Mouse (Mus musculus): ENCODE results near the gene Arid2. TPM values are rescaled to one million over a fixed set of nuclear protein-coding genes. Genes with fewer than 3 reads are reported as not detected.
"Not testable (repeated sequence)": the region's sequence is repeated elsewhere in the genome, so short reads cannot be mapped to it uniquely, and the experiment has no call there.

Gene Arid2
- 10 to 100 TPM; 13.7 to 21.7 (median 17.0) TPM for polyA plus RNA-seq (2017; shearing (Covaris generic))

- ATAC-seq, result no peak
Observed at GRCm38 (mm10) chr15:96287369-96287975, at the start of gene Arid2. Arid2 (plus strand) TSS chr15:96287518.

GRCm38 (mm10) chr15:96238071-96238470 is 49.2 kb upstream of the Arid2 start:
- no peak for ATAC-seq

- ATAC-seq, result no peak
Observed at GRCm38 (mm10) chr15:96244171-96244570, 43.1 kb upstream of the Arid2 start.

- ATAC-seq, result not testable (repeated sequence)
Observed at GRCm38 (mm10) chr15:96244715-96245114, 42.6 kb upstream of the Arid2 start.

DNA sequence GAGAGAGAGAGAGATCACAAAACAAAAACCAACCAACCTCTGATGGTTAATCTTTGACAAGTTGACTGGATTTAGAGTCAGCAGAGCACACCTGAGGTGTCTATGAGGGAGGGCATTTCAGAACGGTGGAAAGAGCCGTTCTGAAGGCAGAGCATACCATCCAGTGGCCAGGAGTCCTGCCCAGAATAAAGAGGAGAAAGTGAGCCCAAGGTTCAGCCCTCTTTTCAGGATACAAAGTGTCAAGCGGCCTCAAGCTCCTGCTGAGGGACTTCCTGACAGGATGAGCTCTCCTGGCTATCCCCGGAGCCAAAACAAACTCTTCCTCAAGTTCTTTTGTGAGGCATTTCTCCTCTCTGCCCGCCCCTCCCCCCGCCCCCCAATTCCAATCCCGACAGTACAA is 33.5 kb upstream of the Arid2 start:
- no peak for ATAC-seq

- no peak for ATAC-seq
Observed at GRCm38 (mm10) chr15:96254356-96254755, 33.0 kb upstream of the Arid2 start.

DNA sequence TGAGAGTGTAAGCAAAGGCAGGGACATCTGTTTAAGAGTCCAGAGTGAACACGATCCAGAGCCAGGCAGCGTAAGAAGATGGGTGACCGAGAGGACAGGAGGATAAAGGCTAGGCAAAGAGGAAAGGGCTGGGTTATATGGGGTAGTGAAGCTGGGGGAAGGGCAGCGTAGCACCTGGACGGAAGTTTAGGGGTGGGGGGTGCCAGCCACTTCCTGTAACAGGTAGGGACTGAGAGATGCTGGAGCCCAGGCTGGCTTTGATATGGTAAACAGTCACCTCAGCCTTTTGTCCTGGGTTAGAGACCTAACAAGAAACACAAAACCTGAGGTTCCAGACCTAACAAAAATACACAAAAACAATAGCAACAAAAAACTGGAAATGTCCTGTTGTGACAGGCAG is 29.5 kb upstream of the Arid2 start:
- no peak for ATAC-seq

- ATAC-seq, result no peak
Observed at GRCm38 (mm10) chr15:96264614-96265013, 22.7 kb upstream of the Arid2 start.

DNA sequence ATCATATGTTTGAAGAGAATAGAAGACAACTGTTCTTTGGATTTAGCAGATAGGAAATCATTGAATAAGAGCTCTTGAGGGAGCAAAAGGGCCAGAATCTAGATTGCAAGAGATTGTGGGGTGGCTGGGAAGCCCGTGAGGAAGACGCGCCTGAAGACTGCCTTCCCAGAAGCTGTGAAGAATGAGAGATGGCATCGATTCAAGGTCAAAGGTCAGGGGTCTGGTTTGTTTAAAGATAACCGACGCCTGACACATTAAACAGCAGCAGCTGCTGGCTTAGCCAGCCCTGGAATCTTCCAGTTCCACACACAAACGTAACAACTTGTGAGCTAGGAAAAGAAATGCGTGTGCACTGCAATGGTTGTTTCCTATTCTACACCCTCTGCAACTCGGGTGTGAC is 19.4 kb upstream of the Arid2 start:
- ATAC-seq, result no peak

DNA sequence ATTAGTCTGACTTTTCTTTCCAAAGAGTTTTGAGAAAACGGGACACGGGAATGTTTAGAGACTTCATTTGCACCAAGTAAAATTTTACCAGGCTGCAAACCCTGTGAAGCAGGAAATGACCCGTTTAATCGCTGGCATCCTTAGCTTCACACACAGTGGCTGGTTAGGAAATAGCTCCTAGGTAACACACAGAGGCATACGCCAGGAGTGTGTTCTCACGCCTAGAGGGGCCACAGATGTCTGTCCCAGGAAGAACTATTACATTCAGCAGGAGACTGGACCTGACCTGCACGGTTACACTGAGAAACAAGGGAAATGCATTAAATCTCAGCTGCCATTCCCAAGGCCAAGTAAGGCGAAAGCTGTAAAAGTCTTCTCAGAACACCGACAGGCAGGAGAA is 18.7 kb upstream of the Arid2 start:
- no peak for ATAC-seq

DNA sequence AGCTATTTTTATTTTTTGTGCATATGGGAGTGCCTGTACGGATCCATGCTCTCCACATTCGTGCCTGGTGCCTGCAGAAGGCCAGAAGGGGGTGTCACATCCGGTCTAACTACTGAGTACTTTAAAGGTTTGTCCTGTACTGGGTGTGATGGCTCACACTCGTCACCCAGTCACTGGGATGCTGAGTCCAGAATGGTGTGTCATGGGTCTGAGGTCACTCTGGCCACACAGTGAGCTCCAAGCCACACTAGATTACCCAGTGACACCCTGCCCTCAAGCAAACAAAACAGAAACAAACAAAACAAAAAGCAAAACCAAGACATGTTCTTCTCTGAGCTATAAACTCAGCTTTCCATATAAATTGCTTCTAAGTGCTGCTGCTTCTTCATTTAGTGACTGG is 17.9 kb upstream of the Arid2 start:
- no peak for ATAC-seq

DNA sequence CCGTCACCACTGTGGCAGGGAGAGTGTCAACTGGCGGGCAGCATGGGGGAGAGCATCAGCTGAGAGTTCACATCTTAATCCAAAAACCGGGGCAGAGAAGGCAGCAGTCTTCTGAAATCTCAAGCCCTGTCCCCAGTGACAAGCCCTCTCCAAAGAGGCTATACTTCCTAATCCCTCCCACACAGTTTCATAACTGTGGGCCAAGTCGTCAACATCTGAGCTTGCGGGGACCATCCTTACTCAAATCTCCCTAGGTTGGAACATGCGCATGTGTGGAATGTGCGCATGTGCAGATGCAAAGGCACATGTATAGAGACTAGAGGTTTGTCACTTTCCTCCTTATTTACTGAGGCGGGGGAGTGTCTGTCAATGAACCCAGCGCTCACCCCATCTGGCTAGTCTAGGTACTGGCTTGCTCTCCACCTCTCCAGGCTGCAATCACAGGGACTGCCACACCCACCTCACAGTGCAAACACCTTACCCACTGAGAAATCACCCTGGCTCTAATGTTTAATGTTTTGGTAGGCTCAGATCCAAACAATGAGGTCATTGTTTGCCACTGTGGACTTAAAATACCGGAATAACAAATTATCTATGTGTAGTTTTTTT is 16.9 kb upstream of the Arid2 start:
- no peak for ATAC-seq

- no peak for ATAC-seq
Observed at GRCm38 (mm10) chr15:96272356-96272755, 15.0 kb upstream of the Arid2 start.

- no peak for ATAC-seq
Observed at GRCm38 (mm10) chr15:96274341-96274740, 13.0 kb upstream of the Arid2 start.

DNA sequence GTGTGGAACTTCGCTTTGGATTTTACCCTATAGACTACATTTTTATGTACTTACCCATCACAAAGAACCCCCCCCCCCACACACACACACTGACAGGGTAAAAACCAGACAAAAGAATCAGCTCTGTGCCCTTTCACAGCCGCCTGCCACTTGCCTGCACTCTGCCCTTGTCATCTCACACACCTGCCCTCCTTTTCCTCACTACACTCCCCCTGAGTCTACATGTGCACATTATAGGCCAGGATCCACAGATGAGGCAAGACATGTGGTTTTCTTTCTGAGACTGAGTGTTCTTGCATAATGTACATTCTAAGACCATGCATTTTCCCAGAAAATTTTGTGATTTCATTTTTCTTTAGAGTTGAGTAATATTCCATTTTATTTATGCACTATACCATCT is 12.1 kb upstream of the Arid2 start:
- no peak for ATAC-seq

GRCm38 (mm10) chr15:96275810-96276493 is 11.4 kb upstream of the Arid2 start:
- no peak for ATAC-seq

- peak; percentile 83 for ATAC-seq
Observed at GRCm38 (mm10) chr15:96277061-96277460, 10.3 kb upstream of the Arid2 start.

DNA sequence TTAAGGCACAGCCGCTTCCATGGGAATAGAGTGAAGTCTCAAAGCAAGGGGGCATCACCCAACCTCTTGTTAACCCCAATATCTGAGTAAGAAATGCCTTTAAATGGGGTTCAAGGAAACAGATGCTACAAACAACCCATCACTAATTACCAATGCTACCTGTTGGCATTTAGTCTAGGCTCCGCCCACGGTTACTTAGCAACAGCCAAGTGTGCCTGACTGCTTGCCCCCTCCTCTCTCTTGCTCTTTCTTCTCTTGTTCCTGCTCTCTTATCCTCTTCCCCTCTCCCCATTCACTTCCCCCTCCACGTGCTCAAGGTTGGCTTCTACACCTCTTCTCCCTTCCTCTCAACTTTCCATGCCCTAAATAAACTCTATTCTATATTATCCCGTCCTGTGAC is 6.1 kb upstream of the Arid2 start:
- no peak for ATAC-seq

DNA sequence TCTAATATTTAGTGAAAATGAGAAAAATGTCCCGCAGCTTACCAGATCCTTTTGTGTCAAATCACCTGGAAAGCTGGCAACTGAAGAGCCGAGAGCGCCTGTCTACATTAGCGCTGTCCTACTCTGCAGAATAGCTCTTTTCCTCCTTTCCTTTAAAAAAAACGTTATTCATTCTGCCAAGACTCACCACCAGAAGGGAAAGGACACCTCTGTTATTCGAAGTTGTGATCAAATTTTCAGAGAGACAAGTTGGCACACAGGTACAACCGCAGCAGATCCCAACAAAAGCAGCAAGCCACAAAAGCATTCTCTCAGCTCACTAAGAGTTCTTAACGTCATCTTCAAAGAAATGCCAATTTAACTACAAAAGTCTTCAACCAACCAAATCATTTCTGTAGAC is 4.2 kb upstream of the Arid2 start:
- ATAC-seq, result no peak

DNA sequence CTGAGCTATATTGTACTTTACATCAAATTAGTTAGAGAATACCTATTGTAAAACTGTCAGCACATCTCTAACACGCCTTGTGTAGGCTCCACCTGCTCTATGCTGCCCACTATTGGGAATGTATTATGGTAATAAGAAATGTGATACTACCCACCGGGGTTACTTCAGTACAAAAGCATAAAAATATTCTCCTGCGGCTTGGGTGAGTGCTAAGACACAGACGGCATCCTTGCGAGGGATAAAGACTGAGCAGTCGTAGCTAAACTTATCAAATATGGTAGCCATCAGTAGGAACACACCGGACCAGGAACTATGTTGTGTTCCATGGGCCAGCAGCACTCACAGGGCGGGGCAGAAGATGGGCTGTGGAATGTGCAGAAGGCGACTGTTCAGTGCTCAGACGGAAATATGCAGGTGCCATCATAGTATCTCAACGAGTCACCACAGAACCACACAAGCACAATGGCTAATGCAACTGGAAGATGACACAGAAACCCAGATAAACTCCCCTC is 3.3 kb upstream of the Arid2 start:
- ATAC-seq, result no peak

GRCm38 (mm10) chr15:96284711-96285322 is 2.5 kb upstream of the Arid2 start:
- ATAC-seq, result no peak

DNA sequence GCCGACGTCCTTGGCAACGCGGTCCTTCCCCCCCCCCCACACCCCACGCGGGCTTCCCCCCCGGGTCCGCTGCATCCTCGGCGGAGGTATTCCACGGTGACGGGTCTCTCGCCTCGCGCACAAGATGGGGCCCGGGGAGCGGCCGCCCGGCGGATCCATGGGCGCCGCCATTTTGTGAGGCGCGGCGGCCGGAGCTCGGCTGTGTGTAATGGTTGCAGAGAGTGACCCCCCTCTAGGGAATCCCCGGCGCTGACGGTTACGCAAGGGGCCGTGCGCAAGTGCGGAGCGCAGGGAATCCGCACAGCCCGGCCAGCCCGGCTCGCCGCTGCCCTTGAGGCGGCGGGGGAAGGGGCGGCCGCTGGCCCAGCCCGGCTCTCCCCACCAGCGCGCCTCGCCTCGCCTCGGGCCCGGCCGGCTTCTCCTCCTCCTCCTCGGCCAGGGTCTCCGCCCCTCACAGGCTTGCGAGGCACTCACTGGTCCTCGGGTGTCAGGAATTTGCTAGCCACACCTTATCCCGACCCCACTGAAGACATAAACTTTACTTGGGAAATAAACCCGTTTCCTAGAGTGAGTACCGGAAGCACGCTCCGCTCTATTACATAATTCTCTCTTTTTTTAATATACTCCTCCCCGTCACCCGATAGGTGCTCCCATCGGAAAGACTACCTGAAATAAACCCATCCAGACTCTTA is 1.8 kb upstream of the Arid2 start:
- peak; percentile 35 for ATAC-seq

Data from inflammation-experienced regulatory T-cells, adult 6 months (primary cell).